Mouse (Mus musculus) layer of hippocampus, postnatal 10 days (tissue): Measurements from ENCODE around the gene Nat8f1. TPM values are rescaled to one million over a fixed set of nuclear protein-coding genes. Genes with fewer than 3 reads are reported as not detected.

Experiments
- total RNA-seq, 2 experiments: library from RNA; stranded (reverse); gene quantifications; 2 replicates each; pipeline ENCODE4 v1.2.3; 2021

Gene Nat8f1
- total RNA-seq, 2 experiments from 2014 or later = 13.1 to 16.2 TPM

Other genes with a start within 250 kb of the Nat8f1 start
- gene Nat8f7, start 202.5 kb downstream of the Nat8f1 start, total RNA-seq = 1 to 10 TPM; 1.2 to 1.4 TPM
- gene Nat8f3, start 149.9 kb downstream of the Nat8f1 start, total RNA-seq = 1 to 10 TPM in 1 of 2 experiments, under 1 TPM in 1; 0.58 to 1.0 TPM
- under 1 TPM; 0.48 to 0.87 TPM for gene Nat8f6, start 94.7 kb downstream of the Nat8f1 start, total RNA-seq
- gene Nat8f5, start 94.7 kb downstream of the Nat8f1 start, total RNA-seq = 1 to 10 TPM; 1.5 TPM
- 1 to 10 TPM; 1.3 to 1.8 TPM for gene Nat8, start 83.6 kb downstream of the Nat8f1 start, total RNA-seq
- 1 to 10 TPM in 1 of 2 experiments, under 1 TPM in 1; 0.76 to 1.1 TPM for gene Nat8f2, start 46.5 kb downstream of the Nat8f1 start, total RNA-seq
- gene Nat8f4, start 10.8 kb downstream of the Nat8f1 start, total RNA-seq = 1 to 10 TPM; 3.8 to 4.3 TPM
- gene Tprkb, start 3.8 kb downstream of the Nat8f1 start, total RNA-seq = 10 to 100 TPM; 51.7 to 54.5 TPM
- 10 to 100 TPM; 79.0 to 89.5 TPM for gene Dusp11, start 46.0 kb upstream of the Nat8f1 start, total RNA-seq
- not detected for gene Figla, start 100.5 kb upstream of the Nat8f1 start, total RNA-seq
- 100 to 1,000 TPM; 197 to 202 TPM for gene Add2, start 113.0 kb upstream of the Nat8f1 start, total RNA-seq